Mouse (Mus musculus): ENCODE data around the gene Itga1.

GRCm38 (mm10) chr13:115109628-115110027 is 7.9 kb upstream of the Itga1 start:
- TF ChIP-seq CTCF (IDR thresholded peaks at IDR 0.05; ENCODE audit: extremely low read depth, insufficient read depth, low read length) (no peak), POLR2A (IDR thresholded peaks at IDR 0.05; ENCODE audit: extremely low read depth, insufficient read depth, low read length) (no peak)

Data from cortical plate, adult 2 months (tissue).